Mouse (Mus musculus) ovary, postnatal 36 days (tissue): Measurements from ENCODE around the gene Accs.

ENCODE experiments used
- DNase-seq: peaks from one replicate; pipeline ENCODE4 v3.0.0; 2022; ENCODE audit warnings: low spot score, mixed read lengths

The Accs gene

GRCm38 (mm10) chr2:93858845-93859244 lies 9.1 kb upstream of the Accs start:
- DNase-seq = no peak

- no peak for DNase-seq
These were observed 1.6 kb upstream of the Accs start for GRCm38 (mm10) chr2:93851303-93851702.

GRCm38 (mm10) chr2:93850317-93850944 lies 688 bp upstream of the Accs start:
- DNase-seq = no peak

GRCm38 (mm10) chr2:93841349-93841748 lies 8.4 kb downstream of the Accs start:
- DNase-seq = no peak

GRCm38 (mm10) chr2:93840109-93840508 lies 9.6 kb downstream of the Accs start:
- no peak for DNase-seq

GRCm38 (mm10) chr2:93838931-93839330 lies 10.8 kb downstream of the Accs start:
- no peak for DNase-seq

GRCm38 (mm10) chr2:93836232-93836785 lies 13.4 kb downstream of the Accs start:
- no peak for DNase-seq

- DNase-seq = no peak
These were observed 14.1 kb downstream of the Accs start for GRCm38 (mm10) chr2:93835596-93835995.

- DNase-seq = peak; percentile 19
These were observed 26.2 kb downstream of the Accs start for GRCm38 (mm10) chr2:93823519-93823918.

GRCm38 (mm10) chr2:93822045-93822749 lies 27.5 kb downstream of the Accs start, which contains the start of gene Ext2:
Gene Ext2, minus strand, starts transcription at chr2:93822568.
- peak; percentile 89 for DNase-seq

GRCm38 (mm10) chr2:93817791-93818190 lies 32.0 kb downstream of the Accs start:
- no peak for DNase-seq

- DNase-seq = no peak
These were observed 36.4 kb downstream of the Accs start for GRCm38 (mm10) chr2:93813343-93813742.

- peak; percentile 46 for DNase-seq
These were observed 37.9 kb downstream of the Accs start for GRCm38 (mm10) chr2:93811812-93812211.

- DNase-seq = peak; percentile 46
These were observed 39.8 kb downstream of the Accs start for GRCm38 (mm10) chr2:93809931-93810330.

- no peak for DNase-seq
These were observed 41.7 kb downstream of the Accs start for GRCm38 (mm10) chr2:93808071-93808470.

- no peak for DNase-seq
These were observed 42.3 kb downstream of the Accs start for GRCm38 (mm10) chr2:93807440-93807839.

- no peak for DNase-seq
These were observed 43.1 kb downstream of the Accs start for GRCm38 (mm10) chr2:93806487-93807201.

GRCm38 (mm10) chr2:93805523-93805922 lies 44.2 kb downstream of the Accs start:
- DNase-seq = no peak

GRCm38 (mm10) chr2:93805066-93805465 lies 44.7 kb downstream of the Accs start:
- no peak for DNase-seq

- DNase-seq = no peak
These were observed 46.8 kb downstream of the Accs start for GRCm38 (mm10) chr2:93802947-93803346.

- DNase-seq = no peak
These were observed 48.6 kb downstream of the Accs start for GRCm38 (mm10) chr2:93801097-93801496.

- no peak for DNase-seq
These were observed 52.5 kb downstream of the Accs start for GRCm38 (mm10) chr2:93797162-93797795.
